Mouse (Mus musculus): Measurements from ENCODE around the gene Sox8. TPM values are rescaled to one million over a fixed set of nuclear protein-coding genes. Genes with fewer than 3 reads are reported as not detected.

Gene Sox8
- polyA plus RNA-seq, 1 experiment from 2014 or later, result 8.0 TPM

- H3K36me3 ChIP-seq (ENCODE audit: control insufficient read depth, insufficient read depth, low read length), result peaks cover 9% of the 10 kb centered on the region; the same call in 1 of the 2 replicates
- no peak overlapping the region for H3K27ac ChIP-seq (ENCODE audit: low read length)
- H3K4me2 ChIP-seq (replicated peaks; ENCODE audit: low read depth, low read length), result no peak overlapping the region
- H3K9me3 ChIP-seq (ENCODE audit: control insufficient read depth, low read depth, low read length), result no peaks in the 10 kb centered on the region
- no peaks in the 10 kb centered on the region for H3K27me3 ChIP-seq (ENCODE audit: control insufficient read depth, insufficient read depth, low read length)
- no peak for ATAC-seq (ENCODE audit: insufficient number of reproducible peaks, insufficient read depth, low FRiP score, low read depth)
- H3K4me3 ChIP-seq (ENCODE audit: low read depth, low read length), result no peak overlapping the region
- WGBS, result 90% methylated on average over 6 of the region's 6 CpGs
- H3K4me1 ChIP-seq (ENCODE audit: control insufficient read depth, insufficient read depth, low read length), result no peaks in the 10 kb centered on the region
- H3K9ac ChIP-seq (replicated peaks; ENCODE audit: low read depth, low read length), result no peak overlapping the region
Measured at GRCm38 (mm10) chr17:25590068-25590467, 19.6 kb upstream of the Sox8 start.

GRCm38 (mm10) chr17:25584646-25585045 lies 14.2 kb upstream of the Sox8 start:
- no peaks in the 10 kb centered on the region for H3K27me3 ChIP-seq (ENCODE audit: control insufficient read depth, insufficient read depth, low read length)
- no peak overlapping the region for H3K9ac ChIP-seq (replicated peaks; ENCODE audit: low read depth, low read length)
- H3K4me2 ChIP-seq (replicated peaks; ENCODE audit: low read depth, low read length), result no peak overlapping the region
- H3K27ac ChIP-seq (ENCODE audit: low read length), result no peak overlapping the region
- H3K4me3 ChIP-seq (ENCODE audit: low read depth, low read length), result no peak overlapping the region
- WGBS, result 90% methylated on average over 9 of the region's 9 CpGs
- H3K4me1 ChIP-seq (ENCODE audit: control insufficient read depth, insufficient read depth, low read length), result peaks cover 3% of the 10 kb centered on the region
- peaks cover 5% of the 10 kb centered on the region; the same call in 1 of the 2 replicates for H3K36me3 ChIP-seq (ENCODE audit: control insufficient read depth, insufficient read depth, low read length)
- ATAC-seq (ENCODE audit: insufficient number of reproducible peaks, insufficient read depth, low FRiP score, low read depth), result no peak
- no peaks in the 10 kb centered on the region for H3K9me3 ChIP-seq (ENCODE audit: control insufficient read depth, low read depth, low read length)

- Histone ChIP-seq H3K27ac (ENCODE audit: low read length) (no peak overlapping the region), H3K4me3 (ENCODE audit: low read depth, low read length) (no peak overlapping the region), H3K9ac (replicated peaks; ENCODE audit: low read depth, low read length) (no peak overlapping the region), H3K9me3 (ENCODE audit: control insufficient read depth, low read depth, low read length) (no peaks in the 10 kb centered on the region), H3K4me1 (ENCODE audit: control insufficient read depth, insufficient read depth, low read length) (peaks cover 5% of the 10 kb centered on the region), H3K36me3 (ENCODE audit: control insufficient read depth, insufficient read depth, low read length) (peaks cover 3% of the 10 kb centered on the region; the same call in 1 of the 2 replicates), H3K27me3 (ENCODE audit: control insufficient read depth, insufficient read depth, low read length) (no peaks in the 10 kb centered on the region), H3K4me2 (replicated peaks; ENCODE audit: low read depth, low read length) (no peak overlapping the region)
- WGBS, result 82% methylated on average over 8 of the region's 8 CpGs
- no peak for ATAC-seq (ENCODE audit: insufficient number of reproducible peaks, insufficient read depth, low FRiP score, low read depth)
Measured at GRCm38 (mm10) chr17:25583858-25584257, 13.4 kb upstream of the Sox8 start.

GRCm38 (mm10) chr17:25583099-25583498 lies 12.6 kb upstream of the Sox8 start:
- no peak overlapping the region for H3K4me2 ChIP-seq (replicated peaks; ENCODE audit: low read depth, low read length)
- H3K27me3 ChIP-seq (ENCODE audit: control insufficient read depth, insufficient read depth, low read length), result no peaks in the 10 kb centered on the region
- H3K9me3 ChIP-seq (ENCODE audit: control insufficient read depth, low read depth, low read length), result no peaks in the 10 kb centered on the region
- ATAC-seq (ENCODE audit: insufficient number of reproducible peaks, insufficient read depth, low FRiP score, low read depth), result no peak
- WGBS, result 60% methylated on average over 4 of the region's 4 CpGs
- no peak overlapping the region for H3K27ac ChIP-seq (ENCODE audit: low read length)
- peaks cover 8% of the 10 kb centered on the region for H3K4me1 ChIP-seq (ENCODE audit: control insufficient read depth, insufficient read depth, low read length)
- peaks cover 3% of the 10 kb centered on the region; the same call in 1 of the 2 replicates for H3K36me3 ChIP-seq (ENCODE audit: control insufficient read depth, insufficient read depth, low read length)
- H3K4me3 ChIP-seq (ENCODE audit: low read depth, low read length), result no peak overlapping the region
- no peak overlapping the region for H3K9ac ChIP-seq (replicated peaks; ENCODE audit: low read depth, low read length)

GRCm38 (mm10) chr17:25582076-25582475 lies 11.6 kb upstream of the Sox8 start:
- no peak overlapping the region for H3K4me3 ChIP-seq (ENCODE audit: low read depth, low read length)
- H3K36me3 ChIP-seq (ENCODE audit: control insufficient read depth, insufficient read depth, low read length), result peaks cover 3% of the 10 kb centered on the region; the same call in 1 of the 2 replicates
- H3K9ac ChIP-seq (replicated peaks; ENCODE audit: low read depth, low read length), result no peak overlapping the region
- no peak overlapping the region for H3K4me2 ChIP-seq (replicated peaks; ENCODE audit: low read depth, low read length)
- H3K27ac ChIP-seq (ENCODE audit: low read length), result no peak overlapping the region
- no peaks in the 10 kb centered on the region for H3K9me3 ChIP-seq (ENCODE audit: control insufficient read depth, low read depth, low read length)
- WGBS, result 72% methylated on average over 8 of the region's 8 CpGs
- no peaks in the 10 kb centered on the region for H3K27me3 ChIP-seq (ENCODE audit: control insufficient read depth, insufficient read depth, low read length)
- no peak for ATAC-seq (ENCODE audit: insufficient number of reproducible peaks, insufficient read depth, low FRiP score, low read depth)
- H3K4me1 ChIP-seq (ENCODE audit: control insufficient read depth, insufficient read depth, low read length), result peaks cover 8% of the 10 kb centered on the region

GRCm38 (mm10) chr17:25579332-25580047 lies 9.0 kb upstream of the Sox8 start:
- 5% methylated on average over 21 of the region's 21 CpGs for WGBS
- H3K4me3 ChIP-seq (ENCODE audit: low read depth, low read length), result peak overlapping the region; percentile 57
- H3K4me1 ChIP-seq (ENCODE audit: control insufficient read depth, insufficient read depth, low read length), result peaks cover 8% of the 10 kb centered on the region
- ATAC-seq (ENCODE audit: insufficient number of reproducible peaks, insufficient read depth, low FRiP score, low read depth), result peak; percentile 10; the same call in 1 of the 2 replicates
- H3K9ac ChIP-seq (replicated peaks; ENCODE audit: low read depth, low read length), result peak overlapping the region; percentile 59
- H3K36me3 ChIP-seq (ENCODE audit: control insufficient read depth, insufficient read depth, low read length), result 0 out of 2 replicates have a peak, but pooled peaks cover 2% of the 10 kb centered on the region
- H3K4me2 ChIP-seq (replicated peaks; ENCODE audit: low read depth, low read length), result peak overlapping the region; percentile 84
- H3K27me3 ChIP-seq (ENCODE audit: control insufficient read depth, insufficient read depth, low read length), result no peaks in the 10 kb centered on the region
- peak overlapping the region; percentile 52; the same call in 1 of the 2 replicates for H3K27ac ChIP-seq (ENCODE audit: low read length)
- no peaks in the 10 kb centered on the region for H3K9me3 ChIP-seq (ENCODE audit: control insufficient read depth, low read depth, low read length)

- WGBS, result under 1% methylated on average over 31 of the region's 31 CpGs
- peak within 1 kb of the TSS; percentile 52; the same call in 1 of the 2 replicates for H3K27ac ChIP-seq (ENCODE audit: low read length)
- H3K9me3 ChIP-seq (ENCODE audit: control insufficient read depth, low read depth, low read length), result no peaks in the 10 kb centered on the region
- H3K4me3 ChIP-seq (ENCODE audit: low read depth, low read length), result peak within 1 kb of the TSS; percentile 57
- no peaks in the 10 kb centered on the region for H3K36me3 ChIP-seq (ENCODE audit: control insufficient read depth, insufficient read depth, low read length)
- peak within 1 kb of the TSS; percentile 84 for H3K4me2 ChIP-seq (replicated peaks; ENCODE audit: low read depth, low read length)
- ATAC-seq (ENCODE audit: insufficient number of reproducible peaks, insufficient read depth, low FRiP score, low read depth), result peak; percentile 96
- H3K27me3 ChIP-seq (ENCODE audit: control insufficient read depth, insufficient read depth, low read length), result no peaks in the 10 kb centered on the region
- H3K4me1 ChIP-seq (ENCODE audit: control insufficient read depth, insufficient read depth, low read length), result peaks cover 8% of the 10 kb centered on the region
- peak within 1 kb of the TSS; percentile 59 for H3K9ac ChIP-seq (replicated peaks; ENCODE audit: low read depth, low read length)
Measured at GRCm38 (mm10) chr17:25578920-25579319, 8.4 kb upstream of the Sox8 start, which contains the start of gene Lmf1. Gene Lmf1, plus strand, starts transcription at chr17:25579085.

GRCm38 (mm10) chr17:25577702-25578101 lies 7.2 kb upstream of the Sox8 start:
- Histone ChIP-seq H3K9ac (replicated peaks; ENCODE audit: low read depth, low read length) (no peak overlapping the region), H3K4me2 (replicated peaks; ENCODE audit: low read depth, low read length) (no peak overlapping the region), H3K27me3 (ENCODE audit: control insufficient read depth, insufficient read depth, low read length) (no peaks in the 10 kb centered on the region), H3K4me1 (ENCODE audit: control insufficient read depth, insufficient read depth, low read length) (peaks cover 8% of the 10 kb centered on the region), H3K27ac (ENCODE audit: low read length) (no peak overlapping the region), H3K4me3 (ENCODE audit: low read depth, low read length) (no peak overlapping the region), H3K9me3 (ENCODE audit: control insufficient read depth, low read depth, low read length) (no peaks in the 10 kb centered on the region), H3K36me3 (ENCODE audit: control insufficient read depth, insufficient read depth, low read length) (no peaks in the 10 kb centered on the region)
- WGBS, result 54% methylated on average over 2 of the region's 2 CpGs
- no peak for ATAC-seq (ENCODE audit: insufficient number of reproducible peaks, insufficient read depth, low FRiP score, low read depth)

Data from stomach, embryonic 14.5 days (tissue).